Mouse (Mus musculus) liver, embryonic 14.5 days (tissue): Measurements from ENCODE around the gene Ywhae.

ENCODE experiments used
- CTCF ChIP-seq: IDR thresholded peaks from 2 replicates; pipeline ENCODE4 v1.5.1; 2016; ENCODE audit warnings: antibody characterized with exemption, low read depth, control low read depth
- EP300 ChIP-seq: IDR thresholded peaks from 2 replicates; pipeline ENCODE4 v1.6.1; 2016; ENCODE audit warnings: antibody characterized with exemption, low read depth

DNA sequence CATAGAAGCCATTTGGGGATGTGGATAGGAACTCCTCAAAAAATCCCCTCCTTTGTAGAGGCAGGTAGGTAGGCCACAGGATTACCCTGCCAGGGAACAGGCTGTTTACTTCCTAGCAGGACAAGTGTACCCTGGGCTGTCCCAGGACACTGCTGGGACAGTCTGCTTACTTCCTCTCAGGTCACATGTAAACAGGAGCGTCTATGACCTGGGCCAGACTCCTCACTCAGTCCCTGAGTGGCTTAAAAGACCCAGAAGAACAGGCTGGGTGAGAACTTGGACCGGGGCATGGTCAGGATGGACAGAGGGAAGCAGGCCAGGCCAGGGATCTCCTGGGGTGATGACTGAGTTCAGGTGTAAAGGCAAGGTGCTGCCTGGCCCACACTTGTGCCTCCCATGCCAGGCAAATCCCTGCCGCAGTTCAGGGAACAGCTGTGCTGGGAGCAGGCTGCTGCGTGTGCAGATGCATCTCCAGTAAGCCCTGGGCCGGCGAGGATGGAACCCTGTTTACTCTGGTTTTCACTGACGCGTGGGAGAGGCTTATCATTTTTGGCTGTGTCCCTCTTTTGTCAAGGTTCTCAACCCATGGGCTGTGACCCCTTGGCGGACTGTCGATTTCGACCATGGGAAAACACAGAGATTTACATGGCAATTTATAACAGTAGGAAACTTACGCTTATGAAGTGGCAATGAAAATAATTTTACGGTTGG lies 64.0 kb downstream of the Ywhae start:
- no peak for TF ChIP-seq CTCF
- TF ChIP-seq EP300: no peak
